Mouse (Mus musculus) MEL (cell line): ENCODE results near the gene Cacna1b.

Experiments used
- CTCF ChIP-seq, 3 experiments: IDR thresholded peaks in 2 of 3; conservative IDR thresholded peaks in 1 of 3; 2 replicates each; pipeline ENCODE4 v1.5.1; 2011 to 2012; ENCODE audit warnings: low read length in 3 of 3, low read depth in 2 of 3, mild to moderate bottlenecking in 2 of 3, improper control_type of control experiment in 1 of 3, inconsistent platforms in 1 of 3, mixed read lengths in 1 of 3, moderate library complexity in 1 of 3; ENCODE audit not compliant: control insufficient read depth in 1 of 3, insufficient read depth in 1 of 3, poor library complexity in 1 of 3, severe bottlenecking in 1 of 3
- POLR2A ChIP-seq, 2 experiments: IDR thresholded peaks; 2 replicates each; pipeline ENCODE4 v1.6.1; 2011 to 2012; ENCODE audit warnings: low read length in 2 of 2, mild to moderate bottlenecking in 2 of 2, control low read depth in 1 of 2, improper control_type of control experiment in 1 of 2, low read depth in 1 of 2, moderate library complexity in 1 of 2; ENCODE audit not compliant: control insufficient read depth in 1 of 2, insufficient read depth in 1 of 2, poor library complexity in 1 of 2
- POLR2AphosphoS5 ChIP-seq: IDR thresholded peaks from 2 replicates; pipeline ENCODE4 v1.6.1; 2012; ENCODE audit warnings: low read depth, borderline replicate concordance, mild to moderate bottlenecking, inconsistent platforms, low read length, moderate library complexity, mixed read lengths
- SMC3 ChIP-seq: IDR thresholded peaks from 2 replicates; pipeline ENCODE4 v1.6.1; 2011; ENCODE audit warnings: low read depth, low read length, improper control_type of control experiment
- USF1 ChIP-seq: IDR thresholded peaks from 2 replicates; pipeline ENCODE4 v1.6.1; 2014; ENCODE audit warnings: low read depth, mild to moderate bottlenecking, inconsistent platforms, low read length, improper control_type of control experiment, moderate library complexity
- USF2 ChIP-seq, 2 experiments: IDR thresholded peaks; 2 replicates each; pipeline ENCODE4 v1.6.1; 2011 to 2012; ENCODE audit warnings: improper control_type of control experiment in 2 of 2, low read length in 2 of 2, borderline replicate concordance in 1 of 2, inconsistent platforms in 1 of 2, low read depth in 1 of 2, mild to moderate bottlenecking in 1 of 2; ENCODE audit not compliant: insufficient read depth in 1 of 2
- ZC3H11A ChIP-seq: IDR thresholded peaks from 2 replicates; pipeline ENCODE4 v1.6.1; 2012; ENCODE audit warnings: low read depth, mild to moderate bottlenecking, inconsistent platforms, low read length, improper control_type of control experiment

GRCm38 (mm10) chr2:24683266-24683665 lies 79.7 kb downstream of the Cacna1b start:
- TF ChIP-seq POLR2AphosphoS5 (no peak), CTCF (IDR thresholded peaks at IDR 0.05 in 2 of 3, conservative IDR thresholded peaks at IDR 0.05 in 1 of 3; ENCODE audit: control insufficient read depth in 1 of 3, insufficient read depth in 1 of 3, low read depth in 2 of 3, low read length in 3 of 3, poor library complexity in 1 of 3, severe bottlenecking in 1 of 3) (no peak), USF1 (no peak), POLR2A (IDR thresholded peaks at IDR 0.05; ENCODE audit: control insufficient read depth in 1 of 2, insufficient read depth in 1 of 2, low read depth in 1 of 2, low read length in 2 of 2, poor library complexity in 1 of 2) (no peak), USF2 (IDR thresholded peaks at IDR 0.05; ENCODE audit: borderline replicate concordance in 1 of 2, insufficient read depth in 1 of 2, low read depth in 1 of 2, low read length in 2 of 2) (no peak), SMC3 (no peak), ZC3H11A (no peak)
